Mouse (Mus musculus): Measurements from ENCODE around the gene Rsph6a.

DNA sequence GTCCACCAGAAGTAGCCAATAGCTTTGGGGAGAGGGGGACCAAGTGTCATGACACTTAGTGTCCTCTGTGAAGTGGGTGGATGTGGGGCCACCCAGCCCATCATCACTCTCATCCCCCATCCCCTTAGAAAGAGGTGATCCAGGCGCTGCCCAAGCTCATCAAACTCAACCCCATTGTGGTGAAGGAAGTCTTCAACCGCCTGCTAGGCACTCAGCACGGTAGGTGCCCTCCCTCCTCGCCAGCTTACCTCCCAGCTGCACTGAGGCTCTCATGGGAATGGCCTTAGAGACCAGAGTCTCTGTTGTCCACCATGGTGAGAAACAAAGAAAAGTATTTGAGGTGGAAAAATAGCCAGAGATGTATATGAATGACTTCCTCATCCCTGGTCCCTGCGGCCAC, 5.2 kb upstream of the Rsph6a start:
- TF ChIP-seq CTCF (IDR thresholded peaks at IDR 0.05; ENCODE audit: borderline replicate concordance, extremely low read depth, insufficient read depth, insufficient read length) (no peak), POLR2A (IDR thresholded peaks at IDR 0.05; ENCODE audit: borderline replicate concordance, extremely low read depth, insufficient read depth, insufficient read length, poor library complexity, severe bottlenecking) (no peak)
